Mouse (Mus musculus) megakaryocyte, embryonic 14.5 days (primary cell): ENCODE results near the gene Sfpq.

Experiments used
- FLI1 ChIP-seq: IDR thresholded peaks from 2 replicates; pipeline ENCODE4 v1.6.1; 2012; ENCODE audit warnings: low read length, inconsistent platforms, mixed read lengths
- GATA1 ChIP-seq: IDR thresholded peaks from 3 replicates; pipeline ENCODE4 v1.6.1; 2012; ENCODE audit warnings: mixed read lengths, low read length, inconsistent platforms, borderline replicate concordance

DNA sequence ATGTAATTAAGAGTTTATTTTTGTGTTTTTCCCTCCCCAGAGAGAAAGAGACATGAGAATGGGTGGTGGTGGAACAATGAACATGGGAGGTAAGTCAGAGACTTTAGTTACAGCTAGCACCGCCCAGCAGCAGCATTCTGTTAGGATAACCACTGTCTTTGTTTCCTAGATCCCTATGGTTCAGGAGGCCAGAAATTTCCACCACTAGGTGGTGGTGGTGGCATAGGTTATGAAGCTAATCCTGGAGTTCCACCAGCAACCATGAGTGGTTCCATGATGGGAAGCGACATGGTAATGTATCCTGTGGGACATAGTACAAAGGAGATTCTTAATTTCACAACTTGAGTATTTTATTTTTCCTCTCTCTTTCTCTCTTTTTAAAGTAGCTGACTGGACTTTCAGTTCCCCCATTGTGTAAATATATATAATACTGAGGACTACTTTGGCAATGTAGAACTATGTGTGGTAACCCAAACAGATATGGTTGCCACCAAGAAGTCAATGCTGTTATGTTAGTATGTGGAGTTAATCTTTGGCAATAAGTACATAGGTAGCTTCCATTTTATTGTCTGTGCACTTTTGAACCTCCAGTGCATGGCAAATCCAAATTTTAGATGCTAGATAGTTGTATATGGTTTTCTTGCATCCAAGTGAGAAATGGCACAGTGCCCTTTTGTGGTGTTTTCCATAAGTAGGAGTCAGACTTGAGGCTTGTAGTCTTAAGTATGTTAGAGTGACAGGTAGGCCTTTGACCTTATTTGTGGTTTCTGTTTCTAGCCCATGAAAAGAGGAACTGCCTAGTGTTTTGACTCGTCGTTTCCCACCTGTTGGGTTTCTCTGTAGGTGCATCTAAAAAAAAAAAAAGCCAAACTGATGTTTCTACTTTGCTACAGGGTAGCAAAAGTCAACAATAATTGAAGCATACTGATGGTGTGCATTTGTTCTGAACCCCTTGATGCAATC is 6.4 kb downstream of the Sfpq start:
- no peak for TF ChIP-seq GATA1
- no peak for TF ChIP-seq FLI1
